Mouse (Mus musculus) ovary, postnatal 14 days (tissue): ENCODE data around the gene Capn11.

ENCODE experiments used
- DNase-seq: peaks from one replicate; pipeline ENCODE4 v3.0.0; 2022; ENCODE audit warnings: low spot score

Gene Capn11

DNA sequence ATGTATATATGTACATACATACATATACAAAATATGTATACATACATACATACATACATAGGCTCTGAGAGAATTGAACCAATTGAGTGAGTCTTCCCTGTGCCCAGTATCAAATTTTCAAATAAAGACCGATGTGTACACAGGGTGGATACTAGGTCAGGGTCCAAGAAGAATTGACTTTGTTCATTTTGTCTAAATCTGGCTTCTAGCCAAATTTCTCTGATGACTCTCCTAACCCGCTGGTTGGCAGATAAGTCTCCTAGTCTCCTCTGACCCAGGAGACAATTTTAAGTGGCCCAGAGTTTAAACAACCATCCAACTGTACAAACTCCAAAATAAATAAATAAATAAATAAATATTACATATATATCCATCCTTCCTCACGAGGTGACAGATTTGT is 60.2 kb downstream of the Capn11 start:
- DNase-seq, result no peak

DNA sequence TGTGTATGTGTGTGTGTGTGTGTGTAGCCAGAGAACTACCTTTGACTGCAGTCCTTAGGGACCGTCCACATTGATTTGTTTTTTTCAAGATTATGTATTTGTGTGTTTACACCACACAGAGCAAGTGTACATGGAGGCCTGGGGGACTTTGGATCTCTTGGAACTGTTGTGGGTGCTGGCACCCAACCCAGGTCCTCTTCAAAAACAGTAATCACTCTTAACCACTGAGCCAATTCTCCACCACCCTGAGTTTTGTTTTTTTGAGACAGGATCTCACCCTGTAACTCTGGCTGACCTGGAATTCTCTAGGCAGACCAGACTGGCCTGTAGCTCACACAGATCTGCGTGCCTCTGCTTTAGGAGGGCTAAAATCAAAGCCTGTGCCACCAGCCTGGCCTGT is 60.7 kb downstream of the Capn11 start:
- no peak for DNase-seq

GRCm38 (mm10) chr17:45597787-45598186 is 61.3 kb downstream of the Capn11 start:
- no peak for DNase-seq

- peak; percentile 70 for DNase-seq
Observed at GRCm38 (mm10) chr17:45596631-45597396, 62.3 kb downstream of the Capn11 start.

DNA sequence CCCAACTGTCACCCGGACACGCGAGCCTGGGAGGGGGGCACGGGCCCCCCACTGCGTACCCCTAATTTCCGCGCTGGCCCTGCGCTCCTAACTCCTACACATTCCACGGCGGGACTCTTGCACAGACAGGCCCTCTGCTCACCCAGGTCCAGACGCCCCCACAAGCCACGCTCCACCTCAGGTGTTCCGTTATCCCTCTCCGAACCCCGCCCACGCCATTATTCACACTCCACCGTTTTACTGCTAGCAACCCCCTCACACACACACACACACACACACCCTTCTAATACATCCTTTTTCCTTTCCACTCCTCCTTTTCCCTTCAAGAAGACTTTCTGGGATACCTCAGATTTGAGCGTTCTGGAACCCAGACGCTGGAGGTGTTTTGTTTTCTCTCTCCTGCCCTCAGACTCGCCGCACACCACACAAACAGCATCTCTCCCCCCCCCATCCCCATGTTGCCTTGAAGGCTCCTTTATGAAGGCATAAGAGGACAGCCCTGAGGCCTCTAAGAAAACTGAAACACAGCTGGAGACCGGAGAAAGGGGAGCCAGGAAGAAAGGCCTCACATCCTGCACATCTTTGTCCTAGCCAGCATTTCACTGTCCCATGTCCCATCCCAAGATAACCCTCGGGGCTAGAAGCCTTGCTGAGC is 63.3 kb downstream of the Capn11 start:
- DNase-seq, result no peak

GRCm38 (mm10) chr17:45594881-45595735 is 64.0 kb downstream of the Capn11 start:
- peak; percentile 70 for DNase-seq

DNA sequence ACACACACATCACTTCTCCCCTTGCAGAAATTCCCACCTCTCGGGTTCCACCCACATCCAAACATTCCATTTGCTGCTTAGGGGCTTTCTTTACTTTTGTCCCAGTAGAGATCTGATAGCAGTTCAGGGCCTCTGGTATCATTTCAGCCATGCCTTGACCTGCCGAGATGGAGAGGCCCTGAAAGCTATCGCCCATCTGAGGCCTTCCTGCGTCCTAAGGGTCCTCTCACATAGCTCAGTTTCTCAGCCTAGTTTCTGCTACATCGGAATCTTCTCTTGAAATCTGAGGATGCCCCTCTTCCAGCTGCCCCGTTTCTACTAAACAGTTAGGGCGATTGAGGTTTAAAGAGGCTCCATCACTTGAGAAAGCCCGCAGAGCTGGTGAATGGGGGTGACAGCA is 64.9 kb downstream of the Capn11 start:
- DNase-seq, result no peak

GRCm38 (mm10) chr17:45593479-45593878 is 65.6 kb downstream of the Capn11 start:
- DNase-seq, result no peak

GRCm38 (mm10) chr17:45592606-45593431 is 66.3 kb downstream of the Capn11 start:
- DNase-seq, result no peak

DNA sequence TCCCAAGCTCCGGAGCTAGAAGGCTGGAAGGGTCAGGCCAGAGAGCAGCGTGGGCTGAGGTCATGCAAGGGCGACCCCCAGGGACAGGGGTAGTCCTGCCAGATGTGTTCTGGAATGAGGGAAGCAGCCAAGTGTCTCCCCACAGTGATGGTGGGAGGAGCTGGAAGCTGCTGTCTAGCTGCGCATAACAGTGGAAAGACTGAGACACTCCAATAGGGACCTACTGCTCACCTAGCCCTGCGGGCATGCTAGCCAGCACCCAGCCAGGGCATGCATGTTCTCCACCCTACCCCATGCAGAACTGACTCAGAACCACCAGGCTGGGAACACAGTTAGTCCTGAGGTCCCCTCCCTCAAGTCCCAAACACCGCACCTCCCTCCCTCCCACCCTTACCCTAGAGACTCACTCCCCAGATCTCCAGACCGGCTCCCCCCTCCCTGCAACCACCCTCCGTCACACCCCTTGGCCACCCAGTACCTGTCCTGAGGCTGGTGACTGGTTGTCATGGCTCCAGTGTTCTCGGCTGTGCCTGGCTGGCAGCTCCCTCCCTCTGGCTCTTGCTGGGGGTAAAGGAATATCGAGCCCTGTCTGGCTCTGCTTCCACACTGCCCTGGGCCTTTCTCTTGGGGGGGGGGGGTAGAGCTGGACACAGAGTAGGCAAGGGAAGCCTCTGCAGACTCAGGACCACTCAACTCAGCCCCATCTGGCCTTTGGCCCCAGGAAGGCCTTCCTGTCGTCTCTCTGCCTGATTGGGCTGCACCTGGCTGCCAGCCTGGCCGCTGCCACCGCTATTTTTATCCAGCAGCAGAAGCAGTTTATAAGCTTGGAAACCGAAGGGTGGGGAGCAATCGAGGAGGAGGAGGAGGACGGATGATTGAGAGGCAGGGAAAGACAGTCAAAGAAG is 67.2 kb downstream of the Capn11 start:
- no peak for DNase-seq

DNA sequence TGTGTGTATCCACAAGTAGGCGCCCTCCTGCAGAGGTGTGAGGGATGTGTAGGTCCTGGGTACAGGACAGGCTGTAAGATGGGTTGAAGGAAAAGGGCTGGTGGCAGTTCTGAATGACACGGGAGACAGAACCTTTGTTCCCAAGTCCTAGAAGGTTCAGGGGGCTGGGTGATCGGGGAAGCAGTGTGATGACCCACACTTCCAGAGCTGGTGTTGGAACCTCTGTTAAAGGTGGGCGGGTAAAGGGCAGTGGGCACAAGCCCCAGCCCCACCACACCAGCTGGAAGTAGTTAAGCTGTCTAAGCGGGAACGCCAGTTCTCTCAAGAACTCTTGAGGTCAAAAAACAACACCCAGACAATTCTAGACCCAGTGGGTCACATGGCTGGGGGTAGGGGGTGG is 68.7 kb downstream of the Capn11 start:
- no peak for DNase-seq

GRCm38 (mm10) chr17:45589844-45590243 is 69.3 kb downstream of the Capn11 start:
- DNase-seq, result no peak

DNA sequence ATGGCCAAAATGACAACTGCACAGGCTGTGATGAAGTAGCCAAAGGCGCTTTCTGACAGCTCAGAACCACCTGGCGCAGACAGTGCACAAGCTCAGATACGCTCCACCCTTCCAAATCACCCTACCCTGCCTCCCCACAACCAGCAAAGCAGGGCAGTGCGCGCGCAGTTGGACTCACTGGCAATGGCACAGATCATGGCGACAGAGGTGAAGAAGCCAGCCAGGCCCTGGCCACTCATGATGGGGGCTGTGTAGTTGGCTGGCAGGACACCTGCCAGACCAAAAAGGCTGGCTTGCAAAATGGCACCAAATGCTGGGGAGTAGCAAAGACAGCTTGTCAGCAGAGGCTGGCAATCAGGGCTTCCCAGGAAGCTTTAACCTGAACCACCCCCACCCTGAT is 69.9 kb downstream of the Capn11 start:
- no peak for DNase-seq

GRCm38 (mm10) chr17:45588370-45588769 is 70.8 kb downstream of the Capn11 start:
- DNase-seq, result no peak

DNA sequence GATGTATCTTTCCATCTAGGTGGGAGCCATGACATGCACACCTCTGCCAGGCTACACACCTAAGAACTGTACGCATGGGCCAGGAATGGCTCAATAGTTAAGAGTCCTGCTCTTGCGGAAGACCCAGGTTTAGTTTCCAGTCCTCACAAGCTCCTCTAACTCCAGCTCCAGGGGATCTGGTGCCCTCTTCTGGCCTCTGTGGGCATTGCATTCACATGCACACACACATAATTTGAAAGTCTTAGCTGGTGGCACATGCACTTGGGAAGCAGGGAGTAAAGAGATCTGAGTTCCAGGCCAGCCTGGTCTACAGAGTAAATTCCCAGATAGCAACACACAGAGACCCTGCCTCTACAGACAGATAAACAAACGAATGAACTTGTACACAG is 72.7 kb downstream of the Capn11 start:
- no peak for DNase-seq

- DNase-seq, result no peak
Observed at GRCm38 (mm10) chr17:45585725-45586448, 73.2 kb downstream of the Capn11 start.

DNA sequence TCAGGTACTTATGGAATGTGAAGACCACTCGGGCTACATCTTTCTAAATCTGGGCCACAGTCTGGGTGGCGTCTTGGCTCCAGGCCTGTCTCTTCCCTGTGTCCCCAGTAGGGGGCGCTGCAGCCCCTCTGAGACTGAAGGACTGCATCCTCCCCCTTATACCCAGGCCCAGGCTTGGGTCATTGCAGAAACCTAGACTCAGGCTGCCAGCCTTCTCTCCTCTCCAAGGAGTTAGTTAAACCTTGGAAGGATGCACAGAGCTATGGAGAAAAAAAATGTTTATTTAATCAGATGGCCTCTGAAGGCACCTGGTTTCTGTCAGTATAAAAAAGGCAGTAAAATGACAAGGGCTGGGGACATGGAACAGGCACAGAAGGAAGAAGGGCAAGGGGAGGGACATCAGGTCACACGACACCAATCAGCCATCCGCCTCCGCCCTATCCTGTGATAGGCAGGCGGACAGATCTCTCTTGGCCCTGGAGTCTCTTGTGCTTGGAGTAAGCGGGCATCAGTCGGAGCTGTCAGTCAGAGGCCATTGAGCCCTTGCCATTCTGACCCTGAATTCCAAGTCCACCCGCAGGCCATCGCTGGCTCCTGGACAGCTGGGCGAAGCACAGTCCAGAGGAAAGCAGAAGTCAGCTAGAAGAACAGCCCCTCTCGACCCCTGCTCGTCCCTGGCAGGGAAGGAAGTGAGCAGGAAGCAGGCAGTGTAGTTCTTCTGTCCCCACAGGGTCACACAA is 74.0 kb downstream of the Capn11 start:
- peak; percentile 82 for DNase-seq

DNA sequence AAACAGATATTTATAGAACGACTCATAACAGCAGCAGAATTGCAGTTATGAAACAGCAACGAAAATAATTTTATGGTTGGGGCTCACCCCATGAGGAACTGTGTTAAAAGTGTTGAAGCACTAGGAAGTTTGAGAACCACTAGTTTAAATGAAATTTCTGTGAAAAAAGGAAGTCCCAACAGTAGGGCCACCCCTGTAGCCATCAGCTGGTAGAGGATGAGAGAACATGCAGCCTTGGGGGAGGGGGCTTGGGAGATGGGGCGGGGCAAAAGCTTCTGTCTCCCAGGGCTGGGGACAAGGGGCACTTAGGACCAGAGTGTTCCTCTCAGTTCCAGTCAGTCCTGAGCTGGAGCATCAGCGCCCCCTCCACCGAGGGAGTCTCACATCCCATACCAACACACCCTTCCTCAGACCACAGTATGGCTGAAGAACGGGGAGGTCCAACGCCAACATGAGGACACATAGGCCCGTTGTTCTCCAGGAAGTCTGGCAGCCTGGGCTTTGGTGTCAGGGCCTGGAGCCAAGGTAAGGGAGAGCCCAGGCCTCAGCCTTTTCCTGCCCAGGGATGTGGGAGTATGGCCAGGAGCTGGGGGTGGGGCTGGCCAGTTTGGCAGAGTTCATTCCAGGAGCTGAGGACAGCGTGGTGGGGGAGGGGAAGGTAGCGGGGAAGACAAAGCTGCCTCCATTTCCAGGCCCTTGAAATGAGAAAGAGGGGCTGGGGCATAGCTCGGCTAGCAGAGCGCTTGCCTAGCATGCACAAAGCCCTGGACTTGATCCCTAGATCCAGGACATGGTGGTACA is 74.8 kb downstream of the Capn11 start:
- DNase-seq, result peak; percentile 82
